Mouse (Mus musculus) limb, embryonic 12.5 days (tissue): Measurements from ENCODE around the gene Slc7a8. TPM values are rescaled to one million over a fixed set of nuclear protein-coding genes. Genes with fewer than 3 reads are reported as not detected.

Experiments used
- ATAC-seq: fragments of 200-750 bp; cut with Nextera tagmentation; 2 replicates; pipeline ENCODE4 v1.8.0; 2017; ENCODE audit warnings: low read depth, moderate TSS enrichment; ENCODE audit not compliant: insufficient number of reproducible peaks, insufficient read depth, low FRiP score, low TSS enrichment
- H3K27ac ChIP-seq: fragments of 300-500 bp; sonication (generic); 2 replicates; pipeline ENCODE4 v1.5.1; 2016; ENCODE audit warnings: mild to moderate bottlenecking, moderate library complexity
- H3K27me3 ChIP-seq: fragments of 300-500 bp; sonication (generic); 2 replicates; pipeline ENCODE4 v1.6.1; 2016; ENCODE audit warnings: mild to moderate bottlenecking, moderate library complexity
- H3K36me3 ChIP-seq: fragments of 300-500 bp; sonication (generic); 2 replicates; pipeline ENCODE4 v1.6.1; 2016; ENCODE audit warnings: mild to moderate bottlenecking, moderate library complexity
- H3K4me1 ChIP-seq: fragments of 300-500 bp; sonication (generic); replicated peaks from 2 replicates; pipeline ENCODE4 v1.6.1; 2016
- H3K4me2 ChIP-seq: fragments of 300-500 bp; sonication (generic); 2 replicates; pipeline ENCODE4 v1.6.1; 2016; ENCODE audit warnings: mild to moderate bottlenecking, moderate library complexity
- H3K4me3 ChIP-seq: fragments of 300-500 bp; sonication (generic); replicated peaks from 2 replicates; pipeline ENCODE4 v1.5.1; 2016; ENCODE audit warnings: mild to moderate bottlenecking
- H3K9ac ChIP-seq: fragments of 300-500 bp; sonication (generic); replicated peaks from 2 replicates; pipeline ENCODE4 v1.6.1; 2016; ENCODE audit warnings: mild to moderate bottlenecking, moderate library complexity
- H3K9me3 ChIP-seq: fragments of 300-500 bp; sonication (generic); 2 replicates; pipeline ENCODE4 v1.6.1; 2016; ENCODE audit warnings: mild to moderate bottlenecking, moderate library complexity
- WGBS: fragments of 180-500 bp; shearing (Covaris S2); methylation state at CpG from one replicate; pipeline ENCODE4 v1.1.7; 2016; 5-methylcytosine and 5-hydroxymethylcytosine counted together
- polyA plus RNA-seq: library from polyadenylated mRNA; unstranded; fragments of >200 nt; fragmentation: Nextera tagmentation; extraction: Ambion mirVana; gene quantifications from 2 replicates; pipeline ENCODE4 v1.2.1, GENCODE M21; 2016

The Slc7a8 gene
- polyA plus RNA-seq, 1 experiment from 2014 or later = 0.56 TPM

DNA sequence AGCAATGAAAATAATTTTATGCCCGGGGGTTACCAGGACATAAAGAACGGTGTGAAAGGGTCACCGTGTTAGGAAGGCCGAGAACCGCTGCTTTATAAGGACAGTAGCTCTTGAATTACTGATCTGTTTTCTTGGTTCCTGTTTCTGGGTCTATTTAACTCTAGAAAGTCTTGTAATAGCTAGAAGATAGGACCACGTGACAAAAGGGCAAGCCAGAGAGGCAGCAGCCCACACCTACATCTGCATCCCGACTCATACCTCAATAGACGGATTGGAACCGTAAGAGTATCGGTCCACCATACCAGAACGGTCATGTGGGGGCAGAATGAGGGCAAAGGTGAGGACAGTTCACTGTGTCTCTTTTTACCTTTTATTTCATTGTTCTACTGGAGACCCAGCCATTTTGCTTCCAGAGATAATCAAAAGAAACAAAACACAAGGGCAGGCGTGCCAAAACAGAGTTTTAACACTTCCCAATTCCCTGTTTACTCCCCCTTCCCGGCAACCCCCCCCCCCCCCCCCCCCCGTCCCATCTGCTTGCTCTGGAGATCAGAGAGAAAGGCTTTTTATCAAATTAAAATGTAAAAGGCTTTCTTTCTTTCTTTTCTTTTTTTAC, 27.7 kb downstream of the Slc7a8 start:
- 0 out of 2 replicates have a peak, but pooled peaks cover 10% of the 10 kb centered on the region for H3K4me1 ChIP-seq
- no peaks in the 10 kb centered on the region for H3K9me3 ChIP-seq
- WGBS = 73% methylated on average over 14 of the region's 14 CpGs
- no peaks in the 10 kb centered on the region for H3K27me3 ChIP-seq
- H3K36me3 ChIP-seq = no peaks in the 10 kb centered on the region
- H3K4me2 ChIP-seq = no peak overlapping the region
- no peak overlapping the region for H3K4me3 ChIP-seq
- H3K9ac ChIP-seq = no peak overlapping the region
- no peak for ATAC-seq
- no peak overlapping the region for H3K27ac ChIP-seq

DNA sequence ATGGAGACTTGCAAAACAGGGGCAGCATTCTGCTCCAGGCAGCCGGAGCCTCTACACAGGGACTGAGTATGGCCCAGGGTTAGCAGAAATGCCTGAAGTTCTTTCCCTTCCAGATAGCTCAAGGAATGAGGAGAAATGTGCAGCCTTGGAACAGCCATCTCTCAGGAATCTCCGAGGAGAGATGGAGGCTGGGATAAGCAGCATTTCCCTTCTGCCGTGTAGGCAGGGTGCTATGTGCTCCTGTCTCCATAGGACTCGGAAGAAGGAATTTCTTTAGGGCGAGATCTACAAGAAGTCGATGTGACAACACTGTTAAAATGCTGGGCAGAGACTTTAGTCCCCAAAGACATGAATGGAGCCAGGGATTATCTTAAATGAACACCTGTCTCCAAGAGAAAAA, 28.8 kb downstream of the Slc7a8 start:
- no peak for ATAC-seq
- no peaks in the 10 kb centered on the region for H3K36me3 ChIP-seq
- H3K4me1 ChIP-seq = 0 out of 2 replicates have a peak, but pooled peaks cover 10% of the 10 kb centered on the region
- H3K4me2 ChIP-seq = no peak overlapping the region
- no peak overlapping the region for H3K4me3 ChIP-seq
- no peaks in the 10 kb centered on the region for H3K9me3 ChIP-seq
- H3K27me3 ChIP-seq = no peaks in the 10 kb centered on the region
- no peak overlapping the region for H3K9ac ChIP-seq
- WGBS = 87% methylated on average over 6 of the region's 6 CpGs
- no peak overlapping the region for H3K27ac ChIP-seq

DNA sequence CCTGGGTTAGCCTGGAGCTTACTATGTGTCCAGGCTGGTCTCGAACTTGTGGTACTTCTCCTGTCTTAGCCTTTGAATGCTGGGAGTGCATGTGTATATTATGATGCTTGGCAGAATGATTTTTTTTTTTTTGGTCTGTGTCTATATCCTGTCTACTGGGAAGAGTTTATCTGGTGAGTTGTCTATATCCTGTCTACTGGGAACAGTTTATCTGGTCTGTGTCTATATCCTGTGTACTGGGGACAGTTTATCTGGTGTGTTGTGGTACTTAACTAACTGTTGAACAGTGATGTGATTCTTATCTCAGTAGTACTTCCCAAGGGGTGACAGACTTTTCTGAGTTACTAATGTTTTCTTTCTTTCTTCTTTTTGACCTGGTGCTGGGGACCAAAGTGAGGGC, 30.0 kb downstream of the Slc7a8 start:
- ATAC-seq = no peak
- Histone ChIP-seq H3K4me1 (0 out of 2 replicates have a peak, but pooled peaks cover 10% of the 10 kb centered on the region), H3K9ac (no peak overlapping the region), H3K9me3 (no peaks in the 10 kb centered on the region), H3K4me2 (no peak overlapping the region), H3K27me3 (no peaks in the 10 kb centered on the region), H3K27ac (no peak overlapping the region), H3K36me3 (no peaks in the 10 kb centered on the region), H3K4me3 (no peak overlapping the region)
- 86% methylated on average over 1 of the region's 1 CpGs for WGBS

DNA sequence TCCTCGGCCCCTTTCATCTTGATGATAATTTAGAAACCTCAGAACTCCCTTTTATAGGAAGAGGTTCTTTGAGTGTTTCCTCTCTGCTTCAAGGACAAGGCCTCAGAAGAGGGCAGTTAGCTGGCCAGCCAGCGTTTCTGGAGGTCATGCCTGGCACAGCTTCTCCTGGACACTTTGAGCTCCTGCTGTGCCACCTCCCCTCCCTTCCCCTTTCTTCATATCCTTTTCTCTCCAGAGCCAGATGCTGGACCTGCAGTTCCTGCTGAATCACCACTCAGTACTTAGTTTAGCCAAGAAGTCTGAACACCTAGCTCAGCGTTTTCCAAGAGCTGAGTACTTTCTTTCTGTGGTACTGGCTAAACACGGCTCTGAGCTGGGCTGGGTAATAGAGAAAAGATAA, 32.5 kb downstream of the Slc7a8 start:
- Histone ChIP-seq H3K9ac (no peak overlapping the region), H3K36me3 (no peaks in the 10 kb centered on the region), H3K27ac (no peak overlapping the region), H3K4me3 (no peak overlapping the region), H3K27me3 (no peaks in the 10 kb centered on the region), H3K9me3 (no peaks in the 10 kb centered on the region), H3K4me1 (0 out of 2 replicates have a peak, but pooled peaks cover 5% of the 10 kb centered on the region), H3K4me2 (no peak overlapping the region)
- 65% methylated on average over 4 of the region's 4 CpGs for WGBS
- no peak for ATAC-seq

DNA sequence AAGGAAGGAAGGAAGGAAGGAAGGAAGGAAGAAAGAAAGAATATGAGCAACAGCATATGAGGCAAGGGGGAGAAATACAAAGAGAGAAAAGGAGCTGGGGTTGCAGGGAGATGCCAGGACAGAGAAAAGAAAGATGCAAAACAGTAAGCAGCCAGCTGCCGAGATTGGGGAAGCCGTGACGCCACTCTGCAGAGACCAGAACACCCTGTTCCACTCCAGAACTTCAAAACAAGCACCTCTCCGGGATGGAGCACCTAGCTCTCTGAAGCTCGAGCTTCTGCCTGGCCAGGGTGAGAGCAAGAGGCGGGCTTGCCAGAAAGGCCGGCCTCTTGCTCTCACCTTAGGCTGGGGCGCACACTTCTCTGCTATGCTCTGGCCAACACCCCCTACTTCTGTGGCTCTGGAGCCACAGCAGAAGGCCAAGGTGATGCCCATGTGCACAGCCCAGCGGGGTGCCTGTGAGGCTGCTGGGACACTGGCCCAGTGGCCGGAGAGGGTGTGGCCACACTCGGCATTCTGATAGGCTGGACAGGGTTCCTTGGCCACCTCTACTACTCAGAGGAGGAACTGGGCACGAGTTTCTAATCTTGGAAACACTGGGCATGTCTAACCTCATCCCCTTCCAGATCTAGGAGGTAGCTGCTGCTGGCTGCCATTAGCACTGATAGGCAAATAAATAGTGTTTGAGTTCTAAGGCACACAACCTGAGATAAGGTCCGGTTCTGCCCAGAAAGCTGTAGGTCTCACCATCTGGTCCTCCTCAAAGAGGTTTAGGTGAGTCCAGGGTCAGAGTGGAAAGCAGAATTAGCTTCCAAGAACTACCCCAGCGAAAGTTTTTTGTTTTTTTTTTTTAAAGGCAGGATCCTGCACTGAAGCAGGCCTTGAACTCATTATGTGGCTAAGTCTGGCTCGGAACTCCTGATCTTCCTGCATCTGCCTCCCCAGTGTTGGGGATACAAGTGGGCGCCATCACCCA, 33.5 kb downstream of the Slc7a8 start:
- no peaks in the 10 kb centered on the region for H3K4me1 ChIP-seq
- no peak overlapping the region for H3K4me3 ChIP-seq
- no peaks in the 10 kb centered on the region for H3K36me3 ChIP-seq
- no peak overlapping the region for H3K4me2 ChIP-seq
- H3K27me3 ChIP-seq = no peaks in the 10 kb centered on the region
- H3K9ac ChIP-seq = no peak overlapping the region
- no peak for ATAC-seq
- no peak overlapping the region for H3K27ac ChIP-seq
- 72% methylated on average over 16 of the region's 16 CpGs for WGBS
- H3K9me3 ChIP-seq = no peaks in the 10 kb centered on the region

- Histone ChIP-seq H3K4me1 (peaks cover 5% of the 10 kb centered on the region; the same call in 1 of the 2 replicates), H3K27ac (no peak overlapping the region), H3K9ac (no peak overlapping the region), H3K9me3 (no peaks in the 10 kb centered on the region), H3K4me2 (no peak overlapping the region), H3K36me3 (no peaks in the 10 kb centered on the region), H3K27me3 (no peaks in the 10 kb centered on the region), H3K4me3 (no peak overlapping the region)
- no peak for ATAC-seq
- 89% methylated on average over 9 of the region's 9 CpGs for WGBS
Observed at GRCm38 (mm10) chr14:54746038-54746437, 35.7 kb downstream of the Slc7a8 start.

GRCm38 (mm10) chr14:54744473-54744872, 37.3 kb downstream of the Slc7a8 start:
- Histone ChIP-seq H3K27me3 (no peaks in the 10 kb centered on the region), H3K36me3 (no peaks in the 10 kb centered on the region), H3K4me1 (peaks cover 5% of the 10 kb centered on the region; the same call in 1 of the 2 replicates), H3K4me2 (no peak overlapping the region), H3K9me3 (no peaks in the 10 kb centered on the region), H3K4me3 (no peak overlapping the region), H3K9ac (no peak overlapping the region), H3K27ac (no peak overlapping the region)
- no peak for ATAC-seq
- 55% methylated on average over 8 of the region's 8 CpGs for WGBS

DNA sequence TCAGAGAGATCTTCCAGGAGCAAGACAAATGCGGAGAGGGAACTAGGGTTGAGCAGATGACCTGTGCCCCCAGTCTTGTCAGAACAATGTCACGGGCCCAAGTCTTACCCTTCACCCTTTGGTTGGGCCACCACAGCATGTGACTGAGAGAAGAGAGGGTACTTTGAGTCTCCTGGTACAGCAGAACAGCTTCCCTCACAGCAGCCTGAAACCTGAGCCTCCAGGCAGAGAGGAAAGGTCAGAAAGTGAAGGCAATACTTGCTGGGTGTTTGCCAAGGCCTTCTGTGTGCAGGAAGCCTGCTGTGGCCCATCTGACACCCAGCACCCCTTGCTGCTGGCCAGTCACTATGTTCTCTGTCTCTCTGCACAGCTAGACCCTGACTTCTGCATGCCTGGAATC, 39.4 kb downstream of the Slc7a8 start:
- no peak overlapping the region for H3K4me3 ChIP-seq
- 67% methylated on average over 2 of the region's 2 CpGs for WGBS
- no peaks in the 10 kb centered on the region for H3K9me3 ChIP-seq
- H3K4me2 ChIP-seq = no peak overlapping the region
- H3K36me3 ChIP-seq = no peaks in the 10 kb centered on the region
- no peak overlapping the region for H3K27ac ChIP-seq
- no peaks in the 10 kb centered on the region for H3K27me3 ChIP-seq
- no peak for ATAC-seq
- H3K9ac ChIP-seq = no peak overlapping the region
- peaks cover 5% of the 10 kb centered on the region; the same call in 1 of the 2 replicates for H3K4me1 ChIP-seq

GRCm38 (mm10) chr14:54741721-54742120, 40.0 kb downstream of the Slc7a8 start:
- Histone ChIP-seq H3K27ac (no peak overlapping the region), H3K4me2 (no peak overlapping the region), H3K27me3 (no peaks in the 10 kb centered on the region), H3K4me1 (peaks cover 5% of the 10 kb centered on the region), H3K4me3 (no peak overlapping the region), H3K36me3 (no peaks in the 10 kb centered on the region), H3K9ac (no peak overlapping the region), H3K9me3 (no peaks in the 10 kb centered on the region)
- WGBS = 89% methylated on average over 6 of the region's 6 CpGs
- no peak for ATAC-seq

GRCm38 (mm10) chr14:54737634-54738033, 44.1 kb downstream of the Slc7a8 start:
- no peaks in the 10 kb centered on the region for H3K36me3 ChIP-seq
- no peak overlapping the region for H3K9ac ChIP-seq
- H3K4me1 ChIP-seq = peaks cover 4% of the 10 kb centered on the region
- no peak for ATAC-seq
- H3K27me3 ChIP-seq = no peaks in the 10 kb centered on the region
- no peak overlapping the region for H3K4me3 ChIP-seq
- H3K9me3 ChIP-seq = no peaks in the 10 kb centered on the region
- H3K27ac ChIP-seq = no peak overlapping the region
- 82% methylated on average over 10 of the region's 10 CpGs for WGBS
- H3K4me2 ChIP-seq = no peak overlapping the region
